Mouse (Mus musculus): ENCODE measurements around the gene Xirp1. TPM values are rescaled to one million over a fixed set of nuclear protein-coding genes. Genes with fewer than 3 reads are reported as not detected.

The Xirp1 gene
- total and polyA plus RNA-seq, 3 experiments, result 0.05 TPM; not detected in 2

GRCm38 (mm10) chr9:119991310-119991709 is 32.1 kb downstream of the Xirp1 start:
- no peaks in the 10 kb centered on the region for H3K9me3 ChIP-seq (replicated peaks)
- peaks cover 24% of the 10 kb centered on the region for H3K4me1 ChIP-seq (ENCODE audit: insufficient read depth, low read depth, low read length)
- no peaks in the 10 kb centered on the region for H3K36me3 ChIP-seq (replicated peaks)
- TF ChIP-seq GATA1 (IDR thresholded peaks at IDR 0.05; ENCODE audit: borderline replicate concordance, low read length), result no peak
- TF ChIP-seq CTCF (IDR thresholded peaks at IDR 0.05; ENCODE audit: low read depth, low read length), result no peak
- no peak for TF ChIP-seq TAL1 (conservative IDR thresholded peaks at IDR 0.05; ENCODE audit: low read depth, low read length)
- no peak for TF ChIP-seq POLR2AphosphoS5 (IDR thresholded peaks at IDR 0.05; ENCODE audit: insufficient replicate concordance, low read depth, low read length)
- no peak overlapping the region for H3K4me3 ChIP-seq (ENCODE audit: low read depth, low read length)
- peaks cover 17% of the 10 kb centered on the region for H3K27me3 ChIP-seq (ENCODE audit: insufficient read depth, low read length)
- no peak for ATAC-seq (ENCODE audit: extremely low read depth, insufficient number of reproducible peaks, low FRiP score, poor library complexity, severe bottlenecking)
- DNase-seq (ENCODE audit: low spot score), result no peak

GRCm38 (mm10) chr9:119988304-119988703 is 35.1 kb downstream of the Xirp1 start:
- Histone ChIP-seq H3K4me3 (ENCODE audit: low read depth, low read length) (no peak overlapping the region), H3K27me3 (ENCODE audit: insufficient read depth, low read length) (peaks cover 31% of the 10 kb centered on the region), H3K9me3 (replicated peaks) (no peaks in the 10 kb centered on the region), H3K4me1 (ENCODE audit: insufficient read depth, low read depth, low read length) (peaks cover 26% of the 10 kb centered on the region), H3K36me3 (replicated peaks) (no peaks in the 10 kb centered on the region)
- DNase-seq (ENCODE audit: low spot score) (no peak), ATAC-seq (ENCODE audit: extremely low read depth, insufficient number of reproducible peaks, low FRiP score, poor library complexity, severe bottlenecking) (no peak)
- TF ChIP-seq GATA2 (IDR thresholded peaks at IDR 0.05; ENCODE audit: borderline replicate concordance, low read depth, low read length) (no peak), CTCF (IDR thresholded peaks at IDR 0.05; ENCODE audit: low read depth, low read length) (no peak), GATA1 (IDR thresholded peaks at IDR 0.05; ENCODE audit: borderline replicate concordance, low read length) (no peak), POLR2AphosphoS5 (IDR thresholded peaks at IDR 0.05; ENCODE audit: insufficient replicate concordance, low read depth, low read length) (no peak), TAL1 (conservative IDR thresholded peaks at IDR 0.05; ENCODE audit: low read depth, low read length) (no peak)

GRCm38 (mm10) chr9:119985881-119986574 is 37.4 kb downstream of the Xirp1 start:
- H3K4me3 ChIP-seq (ENCODE audit: low read depth, low read length), result no peak overlapping the region
- ATAC-seq (ENCODE audit: extremely low read depth, insufficient number of reproducible peaks, low FRiP score, poor library complexity, severe bottlenecking), result no peak
- no peak for TF ChIP-seq POLR2AphosphoS5 (IDR thresholded peaks at IDR 0.05; ENCODE audit: insufficient replicate concordance, low read depth, low read length)
- no peak for TF ChIP-seq GATA1 (IDR thresholded peaks at IDR 0.05; ENCODE audit: borderline replicate concordance, low read length)
- TF ChIP-seq GATA2 (IDR thresholded peaks at IDR 0.05; ENCODE audit: borderline replicate concordance, low read depth, low read length), result no peak
- TF ChIP-seq TAL1 (conservative IDR thresholded peaks at IDR 0.05; ENCODE audit: low read depth, low read length), result no peak
- TF ChIP-seq CTCF (IDR thresholded peaks at IDR 0.05; ENCODE audit: low read depth, low read length), result no peak

GRCm38 (mm10) chr9:119984536-119985011 is 38.8 kb downstream of the Xirp1 start, which contains the start of gene Csrnp1:
Gene Csrnp1, minus strand, starts transcription at chr9:119984658.
- ATAC-seq (ENCODE audit: extremely low read depth, insufficient number of reproducible peaks, low FRiP score, poor library complexity, severe bottlenecking), result no peak
- H3K27me3 ChIP-seq (ENCODE audit: insufficient read depth, low read length), result peaks cover 22% of the 10 kb centered on the region
- H3K9me3 ChIP-seq (replicated peaks), result no peaks in the 10 kb centered on the region
- peaks cover 56% of the 10 kb centered on the region for H3K4me1 ChIP-seq (ENCODE audit: insufficient read depth, low read depth, low read length)
- H3K4me3 ChIP-seq (ENCODE audit: low read depth, low read length), result peak within 1 kb of the TSS; percentile 91
- peaks cover 8% of the 10 kb centered on the region for H3K36me3 ChIP-seq (replicated peaks)
- TF ChIP-seq GATA2 (IDR thresholded peaks at IDR 0.05; ENCODE audit: borderline replicate concordance, low read depth, low read length) (no peak), POLR2AphosphoS5 (IDR thresholded peaks at IDR 0.05; ENCODE audit: insufficient replicate concordance, low read depth, low read length) (no peak), TAL1 (conservative IDR thresholded peaks at IDR 0.05; ENCODE audit: low read depth, low read length) (no peak), CTCF (IDR thresholded peaks at IDR 0.05; ENCODE audit: low read depth, low read length) (no peak), GATA1 (IDR thresholded peaks at IDR 0.05; ENCODE audit: borderline replicate concordance, low read length) (no peak)
- no peak for DNase-seq (ENCODE audit: low spot score)

More at GRCm38 (mm10) chr9:119985881-119986574, 37.4 kb downstream of the Xirp1 start:
- Histone ChIP-seq H3K36me3 (replicated peaks) (no peaks in the 10 kb centered on the region), H3K9me3 (replicated peaks) (no peaks in the 10 kb centered on the region), H3K4me1 (ENCODE audit: insufficient read depth, low read depth, low read length) (peaks cover 42% of the 10 kb centered on the region), H3K27me3 (ENCODE audit: insufficient read depth, low read length) (peaks cover 22% of the 10 kb centered on the region)
- no peak for DNase-seq (ENCODE audit: low spot score)

- H3K9me3 ChIP-seq (replicated peaks), result no peaks in the 10 kb centered on the region
- H3K4me3 ChIP-seq (ENCODE audit: low read depth, low read length), result peak overlapping the region; percentile 91
- ATAC-seq (ENCODE audit: extremely low read depth, insufficient number of reproducible peaks, low FRiP score, poor library complexity, severe bottlenecking) (0 out of 2 replicates have a peak, but pooled peaks have one; percentile 4), DNase-seq (ENCODE audit: low spot score) (peak; percentile 84)
- H3K27me3 ChIP-seq (ENCODE audit: insufficient read depth, low read length), result peaks cover 20% of the 10 kb centered on the region
- TF ChIP-seq TAL1 (conservative IDR thresholded peaks at IDR 0.05; ENCODE audit: low read depth, low read length) (no peak), POLR2AphosphoS5 (IDR thresholded peaks at IDR 0.05; ENCODE audit: insufficient replicate concordance, low read depth, low read length) (no peak), CTCF (IDR thresholded peaks at IDR 0.05; ENCODE audit: low read depth, low read length) (no peak), GATA2 (IDR thresholded peaks at IDR 0.05; ENCODE audit: borderline replicate concordance, low read depth, low read length) (no peak), GATA1 (IDR thresholded peaks at IDR 0.05; ENCODE audit: borderline replicate concordance, low read length) (no peak)
- H3K36me3 ChIP-seq (replicated peaks), result peaks cover 15% of the 10 kb centered on the region
- H3K4me1 ChIP-seq (ENCODE audit: insufficient read depth, low read depth, low read length), result peaks cover 63% of the 10 kb centered on the region
Measured at GRCm38 (mm10) chr9:119983585-119984535, 39.5 kb downstream of the Xirp1 start.
